17 mouse cellular contexts compared by ENCODE assay signal in genomic region chr2:33302828-33303227, GRCm38 (mm10).
DNase-seq lines count a peak whose midpoint lies in the region; ATAC-seq and TF ChIP-seq lines count a peak whose summit lies in the region.
"Had no signal": no experiment of that assay in that cellular context is flagged by ENCODE, and none has a peak within 500 bp of the region (broad histone marks: within the 10 kb centered on the region; RNA-seq: fewer than 3 reads in every experiment).

No protein-coding gene starts in this region.

- DNase-seq in T-cell, adult 2 months (ENCODE audit: low spot score): peak; percentile 6
- no peak for DNase-seq in limb, embryonic 10.5 days (ENCODE audit: low spot score)
- peak; percentile 19 for DNase-seq in retina, embryonic 14.5 days (ENCODE audit: low spot score)
- no peak for DNase-seq in layer of hippocampus, postnatal 14 days (ENCODE audit: low spot score in 2 of 2)
- DNase-seq in urinary bladder, adult 18-20 months (ENCODE audit: low spot score in 2 of 2): no peak
- DNase-seq: cerebellum, adult 11 months; gastrocnemius, postnatal 10 days; right cerebral cortex, postnatal 14 days had no signal

- H3K27ac ChIP-seq in intestine, embryonic 16.5 days (ENCODE audit: low read length): peak overlapping the region; percentile 35; the same call in 1 of the 2 replicates
- H3K27ac ChIP-seq in intestine, postnatal 0 days (ENCODE audit: low read depth, low read length): no peak overlapping the region
- H3K27ac ChIP-seq in limb, embryonic 10.5 days: peak overlapping the region; percentile 86
- no peak overlapping the region for H3K27ac ChIP-seq in forebrain, embryonic 13.5 days
- H3K27ac ChIP-seq: hindbrain, embryonic 12.5 days; limb, embryonic 15.5 days; macrophage; neural tube, embryonic 12.5 days had no signal

- H3K36me3 ChIP-seq in intestine, embryonic 16.5 days (ENCODE audit: control insufficient read depth, insufficient read depth, low read length): no peaks in the 10 kb centered on the region
- H3K36me3 ChIP-seq in intestine, postnatal 0 days (ENCODE audit: control insufficient read depth, insufficient read depth): no peaks in the 10 kb centered on the region
- H3K36me3 ChIP-seq in limb, embryonic 10.5 days: no peaks in the 10 kb centered on the region
- peaks cover 11% of the 10 kb centered on the region; the same call in 1 of the 2 replicates for H3K36me3 ChIP-seq in forebrain, embryonic 13.5 days (ENCODE audit: poor library complexity, severe bottlenecking)
- H3K36me3 ChIP-seq: heart, embryonic 13.5 days; limb, embryonic 15.5 days; neural tube, embryonic 12.5 days had no signal

- H3K9ac ChIP-seq in intestine, embryonic 16.5 days (ENCODE audit: low read depth, low read length): no peak overlapping the region
- H3K9ac ChIP-seq in intestine, postnatal 0 days (ENCODE audit: low read depth, low read length): no peak overlapping the region
- no peak overlapping the region for H3K9ac ChIP-seq in forebrain, embryonic 13.5 days
- H3K9ac ChIP-seq: heart, embryonic 13.5 days; hindbrain, embryonic 12.5 days; limb, embryonic 15.5 days; neural tube, embryonic 12.5 days had no signal

- H3K4me3 ChIP-seq in intestine, embryonic 16.5 days (ENCODE audit: low read length): no peak overlapping the region
- H3K4me3 ChIP-seq in intestine, postnatal 0 days (ENCODE audit: low read depth, low read length): no peak overlapping the region
- no peak overlapping the region for H3K4me3 ChIP-seq in limb, embryonic 10.5 days
- H3K4me3 ChIP-seq in forebrain, embryonic 13.5 days: no peak overlapping the region
- H3K4me3 ChIP-seq: erythroblast, embryonic 14.5 days; heart, embryonic 13.5 days; hindbrain, embryonic 12.5 days; limb, embryonic 15.5 days; neural tube, embryonic 12.5 days had no signal

- no peak for TF ChIP-seq CTCF in intestine, postnatal 0 days (IDR thresholded peaks at IDR 0.05; ENCODE audit: low read depth)

- no peaks in the 10 kb centered on the region for H3K9me3 ChIP-seq in intestine, embryonic 16.5 days (ENCODE audit: control insufficient read depth, low read length)
- no peaks in the 10 kb centered on the region for H3K9me3 ChIP-seq in intestine, postnatal 0 days (ENCODE audit: control insufficient read depth)
- H3K9me3 ChIP-seq in limb, embryonic 10.5 days (replicated peaks): no peaks in the 10 kb centered on the region
- no peaks in the 10 kb centered on the region for H3K9me3 ChIP-seq in forebrain, embryonic 13.5 days (replicated peaks)
- H3K9me3 ChIP-seq: heart, embryonic 13.5 days; hindbrain, embryonic 12.5 days; limb, embryonic 15.5 days; neural tube, embryonic 12.5 days had no signal

- peaks cover 24% of the 10 kb centered on the region for H3K4me1 ChIP-seq in intestine, embryonic 16.5 days (ENCODE audit: control insufficient read depth, insufficient read depth, low read length)
- no peaks in the 10 kb centered on the region for H3K4me1 ChIP-seq in intestine, postnatal 0 days (replicated peaks; ENCODE audit: control insufficient read depth, insufficient read depth, low read length)
- peaks cover 81% of the 10 kb centered on the region for H3K4me1 ChIP-seq in limb, embryonic 10.5 days
- H3K4me1 ChIP-seq in forebrain, embryonic 13.5 days: peaks cover 20% of the 10 kb centered on the region

- no peak for ATAC-seq in intestine, embryonic 16.5 days
- no peak for ATAC-seq in intestine, postnatal 0 days
- no peak for ATAC-seq in forebrain, embryonic 13.5 days

- no peak overlapping the region for H3K4me2 ChIP-seq in intestine, embryonic 16.5 days (ENCODE audit: low read depth, low read length)
- H3K4me2 ChIP-seq in intestine, postnatal 0 days (replicated peaks; ENCODE audit: low read depth): no peak overlapping the region
- H3K4me2 ChIP-seq in forebrain, embryonic 13.5 days: no peak overlapping the region
- H3K4me2 ChIP-seq: heart, embryonic 13.5 days; hindbrain, embryonic 12.5 days; limb, embryonic 15.5 days; neural tube, embryonic 12.5 days had no signal

- H3K27me3 ChIP-seq in intestine, embryonic 16.5 days (replicated peaks; ENCODE audit: control insufficient read depth, insufficient read depth, low read length): no peaks in the 10 kb centered on the region
- H3K27me3 ChIP-seq in intestine, postnatal 0 days (replicated peaks; ENCODE audit: control insufficient read depth, insufficient read depth, low read length): no peaks in the 10 kb centered on the region
- H3K27me3 ChIP-seq in limb, embryonic 10.5 days (ENCODE audit: low read depth, poor library complexity, severe bottlenecking): no peaks in the 10 kb centered on the region
- no peaks in the 10 kb centered on the region for H3K27me3 ChIP-seq in forebrain, embryonic 13.5 days
- H3K27me3 ChIP-seq: heart, embryonic 13.5 days; hindbrain, embryonic 12.5 days; limb, embryonic 15.5 days; neural tube, embryonic 12.5 days had no signal

- WGBS in intestine, embryonic 16.5 days: 79% methylated on average over 4 of the region's 4 CpGs
- 82% methylated on average over 4 of the region's 4 CpGs for WGBS in intestine, postnatal 0 days
- 67% methylated on average over 4 of the region's 4 CpGs for WGBS in limb, embryonic 10.5 days
- 80% methylated on average over 4 of the region's 4 CpGs for WGBS in forebrain, embryonic 13.5 days

Comparison
In these comparisons a context has a peak if more than half of its experiments do, and no peak if none do; other contexts are left out.
1. H3K27ac ChIP-seq: peak in intestine, embryonic 16.5 days (single experiment) and limb, embryonic 10.5 days (single experiment); none in intestine, postnatal 0 days (single experiment) and forebrain, embryonic 13.5 days (single experiment).
2. DNase-seq: peak in T-cell, adult 2 months (single experiment) and retina, embryonic 14.5 days (single experiment); none in limb, embryonic 10.5 days (single experiment), layer of hippocampus, postnatal 14 days (0 of 2) and urinary bladder, adult 18-20 months (0 of 2).